Mouse (Mus musculus) hindbrain, embryonic 13.5 days (tissue): ENCODE measurements at regions not wholly inside any gene's neighbourhood (a gene's known extent, or its start where the extent isn't known, plus 50 kb on each side); places are given as distances from the start of the nearest gene placed in this dataset.

Experiments used
- ATAC-seq: fragments of 200-750 bp; cut with Nextera tagmentation; 2 replicates; pipeline ENCODE4 v1.8.0; 2017; ENCODE audit warnings: moderate TSS enrichment; ENCODE audit not compliant: low FRiP score
- H3K27ac ChIP-seq: fragments of 300-500 bp; sonication (generic); 2 replicates; pipeline ENCODE4 v1.5.1; 2015; ENCODE audit warnings: inconsistent platforms, mild to moderate bottlenecking, moderate library complexity
- H3K27me3 ChIP-seq: fragments of 300-500 bp; sonication (generic); 2 replicates; pipeline ENCODE4 v1.6.1; 2015; ENCODE audit warnings: mild to moderate bottlenecking, inconsistent platforms
- H3K36me3 ChIP-seq: fragments of 300-500 bp; sonication (generic); 2 replicates; pipeline ENCODE4 v1.6.1; 2015; ENCODE audit warnings: mild to moderate bottlenecking, inconsistent platforms
- H3K4me1 ChIP-seq: fragments of 300-500 bp; sonication (generic); replicated peaks from 2 replicates; pipeline ENCODE4 v1.6.1; 2015; ENCODE audit warnings: inconsistent platforms
- H3K4me2 ChIP-seq: fragments of 300-500 bp; sonication (generic); 2 replicates; pipeline ENCODE4 v1.6.1; 2015; ENCODE audit warnings: inconsistent platforms, mild to moderate bottlenecking, moderate library complexity
- H3K4me3 ChIP-seq: fragments of 300-500 bp; sonication (generic); 2 replicates; pipeline ENCODE4 v1.5.1; 2015; ENCODE audit warnings: mild to moderate bottlenecking, inconsistent platforms
- H3K9ac ChIP-seq: fragments of 300-500 bp; sonication (generic); 2 replicates; pipeline ENCODE4 v1.6.1; 2015; ENCODE audit warnings: mild to moderate bottlenecking, inconsistent platforms
- H3K9me3 ChIP-seq: fragments of 300-500 bp; sonication (generic); 2 replicates; pipeline ENCODE4 v1.6.1; 2016; ENCODE audit warnings: inconsistent platforms
- WGBS: fragments of 180-500 bp; shearing (Covaris S2); methylation state at CpG from one replicate; pipeline ENCODE4 v1.1.7; 2015; 5-methylcytosine and 5-hydroxymethylcytosine counted together

- 78% methylated on average over 1 of the region's 1 CpGs for WGBS
- Histone ChIP-seq H3K4me3 (no peak overlapping the region), H3K36me3 (no peaks in the 10 kb centered on the region), H3K4me1 (no peaks in the 10 kb centered on the region), H3K27me3 (no peaks in the 10 kb centered on the region), H3K27ac (no peak overlapping the region), H3K4me2 (no peak overlapping the region), H3K9ac (no peak overlapping the region), H3K9me3 (no peaks in the 10 kb centered on the region)
- ATAC-seq = no peak
Measured at GRCm38 (mm10) chr1:71986047-71986446, 226.1 kb downstream of the Mreg start.

GRCm38 (mm10) chr1:71983786-71984185, 228.3 kb downstream of the Mreg start:
- no peaks in the 10 kb centered on the region for H3K36me3 ChIP-seq
- no peak overlapping the region for H3K9ac ChIP-seq
- H3K27me3 ChIP-seq = no peaks in the 10 kb centered on the region
- H3K4me2 ChIP-seq = no peak overlapping the region
- no peak for ATAC-seq
- no peak overlapping the region for H3K27ac ChIP-seq
- no peaks in the 10 kb centered on the region for H3K9me3 ChIP-seq
- 84% methylated on average over 7 of the region's 7 CpGs for WGBS
- H3K4me1 ChIP-seq = no peaks in the 10 kb centered on the region
- no peak overlapping the region for H3K4me3 ChIP-seq

- 89% methylated on average over 5 of the region's 5 CpGs for WGBS
- no peaks in the 10 kb centered on the region for H3K9me3 ChIP-seq
- H3K27me3 ChIP-seq = no peaks in the 10 kb centered on the region
- H3K4me1 ChIP-seq = no peaks in the 10 kb centered on the region
- H3K4me2 ChIP-seq = no peak overlapping the region
- H3K9ac ChIP-seq = no peak overlapping the region
- H3K4me3 ChIP-seq = no peak overlapping the region
- ATAC-seq = no peak
- H3K27ac ChIP-seq = no peak overlapping the region
- no peaks in the 10 kb centered on the region for H3K36me3 ChIP-seq
Measured at GRCm38 (mm10) chr1:71982423-71983262, 229.5 kb downstream of the Mreg start.

- WGBS = 91% methylated on average over 4 of the region's 4 CpGs
- no peak overlapping the region for H3K27ac ChIP-seq
- H3K4me2 ChIP-seq = no peak overlapping the region
- H3K27me3 ChIP-seq = no peaks in the 10 kb centered on the region
- no peaks in the 10 kb centered on the region for H3K36me3 ChIP-seq
- H3K9me3 ChIP-seq = no peaks in the 10 kb centered on the region
- no peak overlapping the region for H3K9ac ChIP-seq
- no peak overlapping the region for H3K4me3 ChIP-seq
- no peaks in the 10 kb centered on the region for H3K4me1 ChIP-seq
- ATAC-seq = no peak
Measured at GRCm38 (mm10) chr1:71980624-71981023, 231.5 kb downstream of the Mreg start.

GRCm38 (mm10) chr1:71979261-71979660, 232.8 kb downstream of the Mreg start:
- H3K36me3 ChIP-seq = no peaks in the 10 kb centered on the region

GRCm38 (mm10) chr1:71977361-71977760, 234.7 kb downstream of the Mreg start:
- Histone ChIP-seq H3K27ac (no peak overlapping the region), H3K27me3 (no peaks in the 10 kb centered on the region), H3K9ac (no peak overlapping the region), H3K9me3 (no peaks in the 10 kb centered on the region), H3K36me3 (no peaks in the 10 kb centered on the region), H3K4me1 (no peaks in the 10 kb centered on the region), H3K4me2 (no peak overlapping the region), H3K4me3 (no peak overlapping the region)
- 88% methylated on average over 5 of the region's 5 CpGs for WGBS
- no peak for ATAC-seq

More at GRCm38 (mm10) chr1:71979261-71979660, 232.8 kb downstream of the Mreg start:
- 84% methylated on average over 4 of the region's 4 CpGs for WGBS
- Histone ChIP-seq H3K9me3 (no peaks in the 10 kb centered on the region), H3K27ac (no peak overlapping the region), H3K9ac (no peak overlapping the region), H3K27me3 (no peaks in the 10 kb centered on the region), H3K4me3 (no peak overlapping the region), H3K4me1 (no peaks in the 10 kb centered on the region), H3K4me2 (no peak overlapping the region)
- no peak for ATAC-seq

- 79% methylated on average over 4 of the region's 4 CpGs for WGBS
- H3K9ac ChIP-seq = no peak overlapping the region
- no peak for ATAC-seq
Measured at GRCm38 (mm10) chr1:71974715-71975114, 237.4 kb downstream of the Mreg start.

GRCm38 (mm10) chr1:71971943-71972342, 240.2 kb downstream of the Mreg start:
- WGBS = 89% methylated on average over 6 of the region's 6 CpGs
- Histone ChIP-seq H3K36me3 (no peaks in the 10 kb centered on the region), H3K4me3 (no peak overlapping the region)

More at GRCm38 (mm10) chr1:71974715-71975114, 237.4 kb downstream of the Mreg start:
- no peaks in the 10 kb centered on the region for H3K9me3 ChIP-seq
- H3K4me3 ChIP-seq = no peak overlapping the region
- no peaks in the 10 kb centered on the region for H3K4me1 ChIP-seq
- no peak overlapping the region for H3K4me2 ChIP-seq
- H3K27me3 ChIP-seq = no peaks in the 10 kb centered on the region
- H3K27ac ChIP-seq = no peak overlapping the region
- no peaks in the 10 kb centered on the region for H3K36me3 ChIP-seq

GRCm38 (mm10) chr1:71970771-71971170, 241.3 kb downstream of the Mreg start:
- no peak overlapping the region for H3K9ac ChIP-seq
- no peaks in the 10 kb centered on the region for H3K4me1 ChIP-seq
- no peak overlapping the region for H3K4me2 ChIP-seq
- H3K27ac ChIP-seq = no peak overlapping the region
- no peaks in the 10 kb centered on the region for H3K9me3 ChIP-seq
- no peaks in the 10 kb centered on the region for H3K27me3 ChIP-seq
- no peaks in the 10 kb centered on the region for H3K36me3 ChIP-seq
- ATAC-seq = no peak
- 82% methylated on average over 2 of the region's 2 CpGs for WGBS
- H3K4me3 ChIP-seq = no peak overlapping the region

More at GRCm38 (mm10) chr1:71971943-71972342, 240.2 kb downstream of the Mreg start:
- ATAC-seq = no peak
- Histone ChIP-seq H3K9me3 (no peaks in the 10 kb centered on the region), H3K27ac (no peak overlapping the region), H3K9ac (no peak overlapping the region), H3K27me3 (no peaks in the 10 kb centered on the region), H3K4me1 (no peaks in the 10 kb centered on the region), H3K4me2 (no peak overlapping the region)

GRCm38 (mm10) chr1:71967574-71968104, 244.5 kb downstream of the Mreg start:
- no peak for ATAC-seq
- H3K27me3 ChIP-seq = no peaks in the 10 kb centered on the region
- H3K4me1 ChIP-seq = no peaks in the 10 kb centered on the region
- no peak overlapping the region for H3K4me3 ChIP-seq
- no peak overlapping the region for H3K9ac ChIP-seq
- H3K4me2 ChIP-seq = no peak overlapping the region
- no peaks in the 10 kb centered on the region for H3K9me3 ChIP-seq
- no peaks in the 10 kb centered on the region for H3K36me3 ChIP-seq
- H3K27ac ChIP-seq = no peak overlapping the region
- 92% methylated on average over 6 of the region's 6 CpGs for WGBS

- no peak overlapping the region for H3K4me3 ChIP-seq
- H3K27ac ChIP-seq = no peak overlapping the region
- H3K4me2 ChIP-seq = no peak overlapping the region
- no peak for ATAC-seq
- 95% methylated on average over 4 of the region's 4 CpGs for WGBS
- H3K36me3 ChIP-seq = no peaks in the 10 kb centered on the region
- no peaks in the 10 kb centered on the region for H3K27me3 ChIP-seq
- H3K9me3 ChIP-seq = no peaks in the 10 kb centered on the region
- H3K4me1 ChIP-seq = no peaks in the 10 kb centered on the region
- no peak overlapping the region for H3K9ac ChIP-seq
Measured at GRCm38 (mm10) chr1:71964450-71965126, 247.5 kb downstream of the Mreg start.

- Histone ChIP-seq H3K27ac (no peak overlapping the region), H3K9ac (no peak overlapping the region), H3K4me2 (no peak overlapping the region), H3K9me3 (no peaks in the 10 kb centered on the region), H3K4me1 (no peaks in the 10 kb centered on the region), H3K27me3 (no peaks in the 10 kb centered on the region), H3K4me3 (no peak overlapping the region), H3K36me3 (no peaks in the 10 kb centered on the region)
- ATAC-seq = no peak
- WGBS = 73% methylated on average over 3 of the region's 3 CpGs
Measured at GRCm38 (mm10) chr1:71956940-71957339, 255.2 kb downstream of the Mreg start.
